Mouse (Mus musculus): ENCODE results near the gene Pcdh19. TPM values are rescaled to one million over a fixed set of nuclear protein-coding genes. Genes with fewer than 3 reads are reported as not detected.

Pcdh19 gene
- polyA plus RNA-seq, 1 experiment from 2014 or later, result 0.39 TPM

DNA sequence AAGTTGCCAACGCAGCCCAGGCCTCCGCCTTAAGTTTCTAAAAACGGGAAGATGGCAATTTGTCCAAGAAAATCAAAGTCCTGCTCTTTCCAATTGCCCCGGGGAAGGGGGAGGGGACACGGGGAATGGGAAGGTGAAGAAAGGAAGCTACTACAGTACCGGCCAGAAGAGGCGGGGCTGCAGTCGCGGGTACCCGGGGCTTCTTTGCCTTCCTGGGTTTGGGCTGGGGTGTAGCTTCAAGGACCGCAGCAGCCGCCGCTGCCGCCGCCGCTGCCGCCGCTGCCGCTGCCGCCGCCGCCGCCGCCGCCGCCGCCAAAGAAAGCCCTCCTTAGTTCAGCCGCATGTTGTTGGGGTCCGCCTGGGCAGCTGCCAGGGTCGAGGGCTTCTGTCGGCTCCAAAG, 631 bp downstream of the Pcdh19 start:
- H3K4me1 ChIP-seq (ENCODE audit: insufficient read depth, low read depth, low read length), result no peaks in the 10 kb centered on the region
- TF ChIP-seq EP300 (IDR thresholded peaks at IDR 0.05) (no peak), CTCF (IDR thresholded peaks at IDR 0.05) (no peak)
- H3K27ac ChIP-seq (ENCODE audit: low read length), result no peak overlapping the region
- 16% methylated on average over 22 of the region's 31 CpGs for WGBS
- 0 out of 2 replicates have a peak, but pooled peaks cover 13% of the 10 kb centered on the region for H3K27me3 ChIP-seq (replicated peaks; ENCODE audit: insufficient read depth, low read length)
- ATAC-seq, result no peak
- H3K9ac ChIP-seq (replicated peaks; ENCODE audit: low read depth), result no peak overlapping the region
- H3K4me2 ChIP-seq (replicated peaks; ENCODE audit: low read depth, low read length), result peak overlapping the region; percentile 73
- peak overlapping the region; percentile 43 for H3K4me3 ChIP-seq (ENCODE audit: low read depth, low read length)
- H3K36me3 ChIP-seq (ENCODE audit: insufficient read depth, low read length), result no peaks in the 10 kb centered on the region
- no peaks in the 10 kb centered on the region for H3K9me3 ChIP-seq (ENCODE audit: low read length)
- no peak for DNase-seq (ENCODE audit: low spot score)

DNA sequence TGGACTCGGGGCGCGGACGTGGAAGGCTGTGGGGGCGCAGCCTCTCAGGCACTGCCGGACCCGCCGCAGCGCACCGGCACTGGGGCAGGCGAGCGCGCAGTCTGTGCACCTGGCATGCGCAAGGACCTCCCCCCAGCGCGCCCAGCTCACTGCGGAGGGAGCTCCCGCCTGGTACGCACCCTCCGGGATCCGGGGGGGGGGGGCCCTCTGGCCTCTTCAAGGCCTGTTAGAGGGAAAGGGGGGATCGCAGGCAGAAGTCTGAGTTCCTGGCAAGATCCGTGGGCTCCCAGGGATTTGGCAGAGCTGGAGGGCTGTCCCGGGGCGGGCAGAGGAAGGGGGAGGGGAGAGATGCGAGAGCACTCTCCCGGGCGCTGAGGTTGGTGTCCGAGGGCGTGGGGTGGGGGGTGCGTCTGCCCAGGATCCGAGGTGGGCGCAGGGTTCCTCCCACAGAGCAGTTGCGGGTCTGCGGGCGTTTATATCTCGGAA, 1.1 kb downstream of the Pcdh19 start:
- 0 out of 2 replicates have a peak, but pooled peaks cover 13% of the 10 kb centered on the region for H3K27me3 ChIP-seq (replicated peaks; ENCODE audit: insufficient read depth, low read length)
- H3K9ac ChIP-seq (replicated peaks; ENCODE audit: low read depth), result no peak overlapping the region
- WGBS, result 0% methylated on average over 1 of the region's 37 CpGs
- H3K4me1 ChIP-seq (ENCODE audit: insufficient read depth, low read depth, low read length), result no peaks in the 10 kb centered on the region
- no peaks in the 10 kb centered on the region for H3K36me3 ChIP-seq (ENCODE audit: insufficient read depth, low read length)
- ATAC-seq (no peak), DNase-seq (ENCODE audit: low spot score) (no peak)
- peak overlapping the region; percentile 73 for H3K4me2 ChIP-seq (replicated peaks; ENCODE audit: low read depth, low read length)
- TF ChIP-seq EP300 (IDR thresholded peaks at IDR 0.05), result no peak
- TF ChIP-seq CTCF (IDR thresholded peaks at IDR 0.05), result no peak
- no peaks in the 10 kb centered on the region for H3K9me3 ChIP-seq (ENCODE audit: low read length)
- no peak overlapping the region for H3K27ac ChIP-seq (ENCODE audit: low read length)
- peak overlapping the region; percentile 43 for H3K4me3 ChIP-seq (ENCODE audit: low read depth, low read length)

DNA sequence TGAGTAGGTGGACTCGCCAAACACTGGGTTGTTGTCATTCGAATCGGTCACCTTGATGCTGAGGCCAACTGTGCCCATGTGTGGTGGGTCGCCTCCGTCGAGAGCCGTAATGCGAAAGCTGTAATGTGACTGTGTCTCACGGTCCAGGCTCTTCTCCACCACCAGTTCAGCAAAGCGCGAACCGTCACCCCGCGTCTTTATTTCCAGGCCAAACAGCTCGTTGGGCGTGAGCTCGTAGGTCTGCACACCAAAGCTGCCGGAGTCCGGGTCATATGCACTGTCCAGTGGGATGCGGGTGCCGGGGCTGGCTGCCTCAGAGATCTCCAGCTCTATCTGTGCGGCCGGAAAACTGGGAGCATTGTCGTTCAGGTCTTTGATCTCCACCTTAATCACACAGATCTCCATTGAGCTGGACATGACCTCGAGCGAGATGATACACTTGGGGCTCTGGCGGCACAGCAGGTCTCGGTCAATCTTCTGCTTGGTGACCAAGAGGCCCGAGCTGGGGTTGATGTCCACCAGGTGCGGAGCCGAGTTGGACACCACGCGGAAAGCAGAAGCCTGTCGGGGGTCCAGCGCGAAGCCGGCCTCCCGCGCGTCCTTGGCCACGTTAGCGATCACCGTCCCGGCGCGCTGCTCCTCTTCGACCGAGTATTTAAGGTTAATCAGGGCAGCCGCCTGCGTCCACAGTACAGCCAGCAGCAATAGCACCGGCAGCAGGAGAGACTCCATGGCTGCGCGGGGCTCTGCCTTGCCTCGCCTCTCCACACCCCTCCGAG, 2.1 kb downstream of the Pcdh19 start:
- H3K27me3 ChIP-seq (replicated peaks; ENCODE audit: insufficient read depth, low read length), result 0 out of 2 replicates have a peak, but pooled peaks cover 13% of the 10 kb centered on the region
- no peak for DNase-seq (ENCODE audit: low spot score)
- TF ChIP-seq EP300 (IDR thresholded peaks at IDR 0.05), result no peak
- TF ChIP-seq CTCF (IDR thresholded peaks at IDR 0.05), result no peak
- no peaks in the 10 kb centered on the region for H3K36me3 ChIP-seq (ENCODE audit: insufficient read depth, low read length)
- H3K4me3 ChIP-seq (ENCODE audit: low read depth, low read length), result peak overlapping the region; percentile 43
- no peak overlapping the region for H3K27ac ChIP-seq (ENCODE audit: low read length)
- H3K4me1 ChIP-seq (ENCODE audit: insufficient read depth, low read depth, low read length), result no peaks in the 10 kb centered on the region
- no peaks in the 10 kb centered on the region for H3K9me3 ChIP-seq (ENCODE audit: low read length)
- no peak for ATAC-seq
- H3K9ac ChIP-seq (replicated peaks; ENCODE audit: low read depth), result no peak overlapping the region
- peak overlapping the region; percentile 73 for H3K4me2 ChIP-seq (replicated peaks; ENCODE audit: low read depth, low read length)
- 24% methylated on average over 48 of the region's 55 CpGs for WGBS

DNA sequence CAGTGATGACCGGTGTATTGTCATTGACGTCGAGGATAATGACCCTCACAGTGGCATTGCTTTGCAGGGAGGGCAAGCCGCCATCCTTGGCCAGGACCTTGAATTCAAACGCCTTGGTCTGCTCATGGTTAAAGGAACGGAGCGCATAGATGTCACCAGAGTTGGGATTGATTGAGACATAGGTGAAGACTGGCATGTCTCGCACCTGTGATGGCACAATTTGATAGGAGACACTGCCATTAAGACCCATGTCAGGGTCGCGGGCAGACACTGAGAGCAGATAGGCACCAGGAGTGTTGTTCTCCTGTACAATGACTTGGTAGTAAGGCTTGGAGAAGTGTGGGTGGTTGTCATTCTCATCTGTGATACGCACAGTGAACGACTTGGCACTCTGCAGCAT, 3.2 kb downstream of the Pcdh19 start:
- DNase-seq (ENCODE audit: low spot score) (no peak), ATAC-seq (no peak)
- WGBS, result 40% methylated on average over 12 of the region's 12 CpGs
- Histone ChIP-seq H3K27ac (ENCODE audit: low read length) (no peak overlapping the region), H3K9me3 (ENCODE audit: low read length) (no peaks in the 10 kb centered on the region), H3K4me3 (ENCODE audit: low read depth, low read length) (no peak overlapping the region), H3K27me3 (replicated peaks; ENCODE audit: insufficient read depth, low read length) (0 out of 2 replicates have a peak, but pooled peaks cover 13% of the 10 kb centered on the region), H3K9ac (replicated peaks; ENCODE audit: low read depth) (no peak overlapping the region), H3K4me2 (replicated peaks; ENCODE audit: low read depth, low read length) (no peak overlapping the region), H3K4me1 (ENCODE audit: insufficient read depth, low read depth, low read length) (no peaks in the 10 kb centered on the region), H3K36me3 (ENCODE audit: insufficient read depth, low read length) (no peaks in the 10 kb centered on the region)
- TF ChIP-seq EP300 (IDR thresholded peaks at IDR 0.05), result no peak
- TF ChIP-seq CTCF (IDR thresholded peaks at IDR 0.05), result no peak

DNA sequence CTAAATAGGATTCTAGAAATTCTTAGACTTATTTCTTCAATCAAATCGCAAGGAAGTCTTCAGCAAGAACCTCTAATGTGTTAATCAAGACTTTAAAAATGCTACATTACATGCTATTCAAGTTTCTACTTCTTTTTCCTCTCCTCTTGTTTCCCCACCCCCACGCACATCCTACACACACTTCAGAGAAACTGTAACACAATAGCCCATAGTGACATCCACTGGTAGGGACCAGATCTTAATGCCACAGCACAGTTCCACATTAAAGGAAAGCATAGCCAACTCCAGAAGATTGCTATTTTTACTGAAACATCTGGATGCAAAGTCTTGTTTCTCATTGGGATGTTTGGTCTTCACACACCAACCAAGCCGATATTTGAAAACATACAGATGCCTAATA, 4.8 kb downstream of the Pcdh19 start:
- H3K27me3 ChIP-seq (replicated peaks; ENCODE audit: insufficient read depth, low read length), result 0 out of 2 replicates have a peak, but pooled peaks cover 13% of the 10 kb centered on the region
- ATAC-seq (no peak), DNase-seq (ENCODE audit: low spot score) (no peak)
- no peaks in the 10 kb centered on the region for H3K36me3 ChIP-seq (ENCODE audit: insufficient read depth, low read length)
- H3K4me1 ChIP-seq (ENCODE audit: insufficient read depth, low read depth, low read length), result no peaks in the 10 kb centered on the region
- TF ChIP-seq CTCF (IDR thresholded peaks at IDR 0.05) (no peak), EP300 (IDR thresholded peaks at IDR 0.05) (no peak)
- H3K4me2 ChIP-seq (replicated peaks; ENCODE audit: low read depth, low read length), result no peak overlapping the region
- H3K4me3 ChIP-seq (ENCODE audit: low read depth, low read length), result no peak overlapping the region
- H3K9ac ChIP-seq (replicated peaks; ENCODE audit: low read depth), result no peak overlapping the region
- no peaks in the 10 kb centered on the region for H3K9me3 ChIP-seq (ENCODE audit: low read length)
- no peak overlapping the region for H3K27ac ChIP-seq (ENCODE audit: low read length)
- 37% methylated on average over 3 of the region's 3 CpGs for WGBS

DNA sequence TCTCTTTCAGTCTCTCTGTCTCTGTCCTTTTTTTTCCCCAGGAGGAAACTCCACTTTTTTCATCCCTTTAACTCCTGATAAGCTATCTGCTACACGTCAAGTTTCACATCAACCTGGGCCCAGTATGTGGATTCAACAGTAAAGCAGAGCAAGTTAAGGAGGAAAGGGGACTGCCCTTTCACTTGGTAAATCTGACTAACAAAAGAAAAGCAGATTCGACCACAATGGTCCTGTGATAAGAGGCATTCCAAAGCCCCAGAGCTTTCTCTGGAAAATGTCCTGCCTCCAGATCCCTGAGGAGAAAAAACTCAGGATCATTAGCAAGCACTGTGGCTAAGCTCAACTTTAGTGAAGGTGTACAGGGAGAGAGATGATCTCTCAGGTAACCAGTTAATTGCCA, 13.7 kb downstream of the Pcdh19 start:
- no peak overlapping the region for H3K9ac ChIP-seq (replicated peaks; ENCODE audit: low read depth)
- no peak overlapping the region for H3K4me2 ChIP-seq (replicated peaks; ENCODE audit: low read depth, low read length)
- H3K4me1 ChIP-seq (ENCODE audit: insufficient read depth, low read depth, low read length), result no peaks in the 10 kb centered on the region
- ATAC-seq, result no peak
- no peak for DNase-seq (ENCODE audit: low spot score)
- H3K36me3 ChIP-seq (ENCODE audit: insufficient read depth, low read length), result no peaks in the 10 kb centered on the region
- H3K27me3 ChIP-seq (replicated peaks; ENCODE audit: insufficient read depth, low read length), result no peaks in the 10 kb centered on the region
- 11% methylated on average over 2 of the region's 2 CpGs for WGBS
- H3K9me3 ChIP-seq (ENCODE audit: low read length), result no peaks in the 10 kb centered on the region
- no peak overlapping the region for H3K4me3 ChIP-seq (ENCODE audit: low read depth, low read length)
- no peak overlapping the region for H3K27ac ChIP-seq (ENCODE audit: low read length)
- no peak for TF ChIP-seq EP300 (IDR thresholded peaks at IDR 0.05)
- no peak for TF ChIP-seq CTCF (IDR thresholded peaks at IDR 0.05)
